Mouse (Mus musculus) fibroblast of lung, adult 2 months (primary cell): ENCODE measurements around the gene Mecom.

ENCODE experiments used
- DNase-seq: peaks from one replicate; pipeline ENCODE4 v3.0.0-alpha.2; 2011; ENCODE audit warnings: low read depth

Mecom gene

DNA sequence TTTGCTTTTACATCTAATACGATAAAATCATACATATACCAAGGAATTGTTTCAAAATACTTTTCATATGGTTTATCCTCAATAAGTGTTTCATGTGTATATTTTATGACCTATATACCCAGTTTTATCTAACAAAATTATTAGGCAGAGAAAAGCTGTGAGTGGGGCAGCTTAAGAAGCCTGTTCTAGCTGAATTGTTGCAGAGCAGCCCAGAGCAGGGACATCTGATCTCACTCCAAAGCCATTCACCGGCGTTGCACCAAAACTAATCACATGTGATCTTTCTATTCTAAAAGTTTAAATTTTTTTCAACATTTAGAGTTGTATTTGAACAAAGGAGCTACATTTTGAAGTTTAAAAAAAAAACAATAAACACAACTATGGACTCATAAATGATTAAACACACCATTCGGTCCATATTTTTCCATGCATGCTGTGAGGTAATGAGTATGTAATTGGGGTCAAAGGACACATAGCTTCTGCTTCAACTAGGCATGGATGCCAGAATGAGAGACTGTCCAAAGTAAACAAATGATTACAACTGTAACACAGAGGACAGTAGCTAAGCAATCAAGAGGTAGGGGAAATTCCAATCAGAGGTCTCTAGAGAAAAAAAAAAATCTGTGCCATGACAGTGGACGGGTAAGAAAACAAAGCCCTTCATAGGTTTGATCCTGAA, 64.7 kb downstream of the Mecom start:
- no peak for DNase-seq

GRCm38 (mm10) chr3:30481682-30482081, 66.1 kb downstream of the Mecom start:
- no peak for DNase-seq

GRCm38 (mm10) chr3:30480551-30480950, 67.3 kb downstream of the Mecom start:
- DNase-seq: no peak

DNA sequence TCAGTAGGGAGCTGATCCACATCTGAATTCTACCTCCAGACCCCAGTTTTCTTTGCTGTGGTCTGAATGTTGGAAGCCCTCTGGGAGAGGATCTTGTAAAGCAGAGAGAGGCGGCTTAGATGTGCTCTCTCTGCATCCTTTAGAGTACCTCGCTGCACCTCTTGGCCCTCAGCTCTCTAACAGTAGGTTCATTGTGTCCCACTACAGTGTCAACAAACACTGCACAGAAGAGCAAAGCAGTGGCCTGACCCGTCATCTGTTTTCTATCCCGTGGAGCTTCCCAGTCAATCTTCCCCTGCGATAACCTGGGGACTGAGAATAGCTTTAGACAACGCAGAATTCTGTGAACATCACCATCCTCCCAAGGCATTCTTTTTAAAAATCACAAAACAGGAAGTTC, 69.6 kb downstream of the Mecom start:
- DNase-seq: no peak

GRCm38 (mm10) chr3:30477008-30477407, 70.8 kb downstream of the Mecom start:
- DNase-seq: no peak

- no peak for DNase-seq
These were observed 72.2 kb downstream of the Mecom start for GRCm38 (mm10) chr3:30475591-30475990.

- no peak for DNase-seq
These were observed 79.6 kb downstream of the Mecom start for GRCm38 (mm10) chr3:30468068-30468835.

- no peak for DNase-seq
These were observed 81.7 kb downstream of the Mecom start for GRCm38 (mm10) chr3:30466031-30466650.

GRCm38 (mm10) chr3:30464497-30464896, 83.3 kb downstream of the Mecom start:
- no peak for DNase-seq

- DNase-seq: no peak
These were observed 86.0 kb downstream of the Mecom start for GRCm38 (mm10) chr3:30461831-30462230.

- DNase-seq: no peak
These were observed 86.8 kb downstream of the Mecom start for GRCm38 (mm10) chr3:30460890-30461578.

DNA sequence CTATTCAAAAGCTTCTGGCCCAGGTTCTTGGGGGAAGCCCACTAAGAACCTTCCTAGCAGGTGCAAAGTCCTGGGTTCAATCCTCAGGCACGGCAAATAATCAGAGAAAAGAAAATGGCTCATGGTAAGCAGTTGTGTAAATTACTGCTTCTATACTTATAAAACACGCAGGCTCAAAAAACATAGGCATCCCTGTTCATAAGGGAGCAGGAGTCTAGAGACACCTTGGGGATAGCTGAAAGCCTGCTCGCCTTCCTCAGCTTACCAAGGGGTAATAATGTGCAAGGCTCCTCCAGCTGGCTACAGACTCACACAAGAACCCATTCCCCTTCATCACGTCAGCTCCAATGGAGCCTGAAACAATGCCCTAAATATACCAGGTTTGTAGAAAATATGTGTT, 88.2 kb downstream of the Mecom start:
- DNase-seq: no peak

DNA sequence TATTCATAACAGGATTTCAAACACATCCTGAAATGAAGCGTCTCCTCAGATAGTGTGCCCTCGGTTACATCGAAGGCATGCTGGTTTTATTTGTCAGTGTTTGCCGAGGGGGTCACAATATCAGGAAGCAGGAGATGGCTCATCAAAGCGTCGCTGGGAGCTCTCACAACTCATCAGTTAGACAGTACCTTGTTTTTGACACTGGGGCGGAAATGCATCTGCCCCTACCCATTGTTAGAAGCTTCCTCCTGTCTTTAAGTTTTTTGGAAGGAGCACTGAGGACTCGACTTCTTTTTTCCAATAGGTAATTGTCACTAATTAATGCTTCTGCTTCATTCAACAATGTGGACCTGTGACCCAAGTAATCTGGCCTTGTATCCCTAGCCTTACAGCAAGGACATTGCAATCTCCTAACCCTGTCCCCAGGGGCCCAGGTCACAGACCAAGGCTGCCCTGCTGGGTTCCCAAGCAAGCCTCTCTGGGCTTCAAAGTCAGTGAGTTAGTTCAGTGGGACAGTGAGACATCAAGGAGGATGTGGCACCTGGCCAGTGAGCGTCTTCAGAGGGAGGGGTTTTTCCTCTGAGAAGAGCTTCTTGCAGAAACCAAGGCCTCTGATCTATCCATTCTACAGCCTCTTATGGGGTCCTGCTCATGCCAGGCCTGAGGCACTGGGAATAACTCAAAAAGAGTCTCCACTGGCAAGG, 89.7 kb downstream of the Mecom start:
- DNase-seq: no peak

DNA sequence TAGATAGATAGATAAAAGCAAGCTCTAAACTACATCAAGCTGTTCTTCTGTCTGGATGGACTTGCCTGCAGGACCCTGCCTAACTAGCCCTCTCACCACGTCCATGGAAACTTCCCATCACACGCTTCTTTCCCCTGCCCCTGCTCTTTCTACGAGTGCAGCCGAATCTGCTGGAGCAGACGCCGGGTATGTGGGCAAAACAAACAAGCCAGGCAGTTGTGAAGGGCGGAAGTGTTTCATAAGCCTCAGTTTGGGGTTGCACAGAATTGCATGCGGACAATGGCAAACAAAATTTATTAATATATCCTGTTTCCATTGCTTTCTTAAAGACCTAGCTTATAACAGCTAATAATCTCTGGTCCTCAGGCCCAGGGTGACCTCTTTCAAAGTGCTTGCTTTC, 91.9 kb downstream of the Mecom start:
- no peak for DNase-seq

- no peak for DNase-seq
These were observed 94.0 kb downstream of the Mecom start for GRCm38 (mm10) chr3:30453546-30454455.

- no peak for DNase-seq
These were observed 94.8 kb downstream of the Mecom start for GRCm38 (mm10) chr3:30453046-30453445.

- no peak for DNase-seq
These were observed 95.3 kb downstream of the Mecom start for GRCm38 (mm10) chr3:30452511-30452910.

DNA sequence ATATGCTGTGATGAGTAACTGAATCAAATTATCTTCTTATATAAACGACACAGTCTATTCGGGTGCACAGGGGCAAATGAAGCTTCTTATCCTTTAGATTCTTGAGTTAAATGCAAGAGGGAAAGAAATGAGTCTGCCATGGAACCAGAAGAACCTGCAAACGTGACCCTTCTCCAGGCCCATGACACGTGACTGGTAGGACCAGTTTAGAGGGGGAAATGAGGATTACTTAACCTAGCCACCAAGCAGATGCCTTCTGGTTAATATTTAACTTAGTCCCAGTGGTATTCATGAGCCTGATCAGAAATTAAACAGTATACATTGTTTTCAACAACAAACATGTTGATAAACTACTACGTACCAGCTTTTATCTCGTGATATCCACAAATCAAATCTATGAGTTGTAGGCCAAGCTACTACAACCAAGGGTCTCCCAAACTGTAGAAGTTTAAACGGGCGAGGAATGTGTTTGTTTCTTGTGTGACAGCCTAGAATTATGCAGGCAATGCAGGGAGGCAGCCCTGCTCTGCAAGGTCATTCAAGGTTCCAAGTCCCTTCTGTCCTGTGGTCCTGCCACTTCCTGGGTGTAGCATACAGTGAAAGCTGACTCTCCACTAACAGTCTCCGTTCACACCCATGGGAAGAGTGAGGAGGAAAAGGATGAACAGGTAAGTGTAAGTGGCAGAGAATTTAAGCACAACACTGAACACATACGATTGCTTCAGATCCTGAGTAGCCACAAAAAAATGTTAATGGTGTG, 97.4 kb downstream of the Mecom start:
- no peak for DNase-seq

DNA sequence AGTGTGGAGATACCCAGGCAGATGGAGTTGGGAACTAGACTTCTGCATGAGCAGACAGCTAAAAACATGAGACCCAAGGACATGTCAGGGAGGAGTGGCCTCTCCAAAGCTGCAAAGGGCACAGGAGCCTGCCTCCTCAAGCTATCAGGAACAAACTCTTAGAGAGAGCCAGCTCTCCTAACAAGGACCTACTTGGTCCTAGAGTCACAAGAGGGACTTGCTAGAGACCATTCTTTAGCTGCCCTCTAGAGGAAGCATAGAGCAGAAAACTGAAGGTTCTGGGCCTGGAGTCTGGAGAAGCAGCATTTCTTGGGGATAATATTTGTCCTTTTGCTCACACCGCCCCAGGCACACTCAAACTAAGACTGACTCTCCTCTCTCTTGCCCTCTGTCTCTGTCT, 99.2 kb downstream of the Mecom start:
- no peak for DNase-seq

GRCm38 (mm10) chr3:30445970-30446442, 101.8 kb downstream of the Mecom start:
- no peak for DNase-seq
